Mouse (Mus musculus) liver, embryonic 16.5 days (tissue): ENCODE measurements around the gene Wap. TPM values are rescaled to one million over a fixed set of nuclear protein-coding genes. Genes with fewer than 3 reads are reported as not detected.

Experiments used
- ATAC-seq: fragments of 200-750 bp; cut with Nextera tagmentation; 2 replicates; pipeline ENCODE4 v1.8.0; 2017; ENCODE audit warnings: low read depth, mild to moderate bottlenecking, moderate number of reproducible peaks, moderate library complexity
- H3K27ac ChIP-seq: fragments of 300-500 bp; sonication (generic); 2 replicates; pipeline ENCODE4 v1.5.1; 2014; ENCODE audit warnings: mild to moderate bottlenecking, low read length
- H3K27me3 ChIP-seq: fragments of 300-500 bp; sonication (generic); 2 replicates; pipeline ENCODE4 v1.6.1; 2014; ENCODE audit warnings: low read depth, low read length, mixed read lengths; ENCODE audit not compliant: control insufficient read depth, insufficient read depth
- H3K36me3 ChIP-seq: fragments of 300-500 bp; sonication (generic); 2 replicates; pipeline ENCODE4 v1.6.1; 2014; ENCODE audit warnings: mild to moderate bottlenecking; ENCODE audit not compliant: control insufficient read depth, insufficient read depth
- H3K4me1 ChIP-seq: fragments of 300-500 bp; sonication (generic); 2 replicates; pipeline ENCODE4 v1.6.1; 2014; ENCODE audit warnings: low read depth, low read length, mixed read lengths; ENCODE audit not compliant: control insufficient read depth
- H3K4me2 ChIP-seq: fragments of 300-500 bp; sonication (generic); 2 replicates; pipeline ENCODE4 v1.6.1; 2014; ENCODE audit warnings: low read depth, low read length, mixed read lengths
- H3K4me3 ChIP-seq: fragments of 300-500 bp; sonication (generic); 2 replicates; pipeline ENCODE4 v1.5.1; 2014; ENCODE audit warnings: low read depth, mild to moderate bottlenecking, low read length
- H3K9ac ChIP-seq: fragments of 300-500 bp; sonication (generic); 2 replicates; pipeline ENCODE4 v1.6.1; 2014; ENCODE audit warnings: low read depth, low read length
- H3K9me3 ChIP-seq: fragments of 300-500 bp; sonication (generic); replicated peaks from 2 replicates; pipeline ENCODE4 v1.6.1; 2016; ENCODE audit warnings: low read length; ENCODE audit not compliant: control insufficient read depth
- WGBS: fragments of 180-500 bp; shearing (Covaris S2); extraction: QIAGEN DNeasy Blood & Tissue Kit; methylation state at CpG from one replicate; pipeline ENCODE4 v1.1.7; 2014; ENCODE audit not compliant: insufficient replicate concordance; 5-methylcytosine and 5-hydroxymethylcytosine counted together
- polyA plus RNA-seq: library from polyadenylated mRNA; unstranded; fragments of >200 nt; fragmentation: Nextera tagmentation; extraction: Ambion mirVana; gene quantifications from 2 replicates; pipeline ENCODE4 v1.2.1, GENCODE M21; 2015

Gene Wap
- polyA plus RNA-seq, 1 experiment from 2014 or later, result not detected

DNA sequence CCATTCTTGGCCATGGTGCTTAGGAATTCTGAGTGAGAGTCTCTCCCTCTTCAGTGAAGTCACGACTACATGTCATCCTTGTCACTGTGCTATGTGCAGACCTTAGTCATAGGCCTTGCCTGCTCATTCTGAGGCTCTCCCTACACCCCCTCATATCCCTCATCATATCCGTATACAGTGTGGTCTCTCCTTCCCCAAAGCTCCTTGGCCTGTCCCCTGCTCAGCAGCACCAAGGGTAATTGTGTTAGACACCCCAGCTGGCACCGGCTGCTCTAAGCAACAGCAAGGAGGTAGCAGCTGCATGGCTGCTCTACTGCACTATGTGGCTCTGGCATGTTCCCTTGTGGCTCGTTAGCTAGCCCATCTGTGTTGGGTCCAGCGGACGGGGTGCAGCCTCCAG lies 6.1 kb upstream of the Wap start:
- no peaks in the 10 kb centered on the region for H3K9me3 ChIP-seq
- no peak overlapping the region for H3K4me2 ChIP-seq
- ATAC-seq, result no peak
- H3K9ac ChIP-seq, result no peak overlapping the region
- H3K27ac ChIP-seq, result no peak overlapping the region
- H3K36me3 ChIP-seq, result no peaks in the 10 kb centered on the region
- H3K4me1 ChIP-seq, result no peaks in the 10 kb centered on the region
- H3K4me3 ChIP-seq, result no peak overlapping the region
- no peaks in the 10 kb centered on the region for H3K27me3 ChIP-seq
- 63% methylated on average over 6 of the region's 6 CpGs for WGBS

- Histone ChIP-seq H3K27ac (no peak overlapping the region), H3K4me2 (no peak overlapping the region), H3K4me3 (no peak overlapping the region), H3K9ac (no peak overlapping the region), H3K36me3 (no peaks in the 10 kb centered on the region), H3K9me3 (no peaks in the 10 kb centered on the region), H3K27me3 (no peaks in the 10 kb centered on the region), H3K4me1 (no peaks in the 10 kb centered on the region)
- 53% methylated on average over 6 of the region's 6 CpGs for WGBS
- ATAC-seq, result no peak
These were observed 635 bp upstream of the Wap start for GRCm38 (mm10) chr11:6639072-6639471.

GRCm38 (mm10) chr11:6636150-6636549 lies 2.3 kb downstream of the Wap start:
- ATAC-seq, result no peak
- no peaks in the 10 kb centered on the region for H3K27me3 ChIP-seq
- H3K9me3 ChIP-seq, result no peaks in the 10 kb centered on the region
- H3K27ac ChIP-seq, result no peak overlapping the region
- no peak overlapping the region for H3K4me2 ChIP-seq
- no peaks in the 10 kb centered on the region for H3K4me1 ChIP-seq
- H3K36me3 ChIP-seq, result no peaks in the 10 kb centered on the region
- H3K9ac ChIP-seq, result no peak overlapping the region
- no peak overlapping the region for H3K4me3 ChIP-seq
- WGBS, result 55% methylated on average over 8 of the region's 8 CpGs

GRCm38 (mm10) chr11:6629655-6630054 lies 8.8 kb downstream of the Wap start:
- no peak overlapping the region for H3K4me2 ChIP-seq
- no peak overlapping the region for H3K27ac ChIP-seq
- H3K4me3 ChIP-seq, result no peak overlapping the region
- no peaks in the 10 kb centered on the region for H3K9me3 ChIP-seq
- H3K27me3 ChIP-seq, result no peaks in the 10 kb centered on the region
- H3K4me1 ChIP-seq, result peaks cover 16% of the 10 kb centered on the region
- no peak for ATAC-seq
- no peak overlapping the region for H3K9ac ChIP-seq
- no peaks in the 10 kb centered on the region for H3K36me3 ChIP-seq

DNA sequence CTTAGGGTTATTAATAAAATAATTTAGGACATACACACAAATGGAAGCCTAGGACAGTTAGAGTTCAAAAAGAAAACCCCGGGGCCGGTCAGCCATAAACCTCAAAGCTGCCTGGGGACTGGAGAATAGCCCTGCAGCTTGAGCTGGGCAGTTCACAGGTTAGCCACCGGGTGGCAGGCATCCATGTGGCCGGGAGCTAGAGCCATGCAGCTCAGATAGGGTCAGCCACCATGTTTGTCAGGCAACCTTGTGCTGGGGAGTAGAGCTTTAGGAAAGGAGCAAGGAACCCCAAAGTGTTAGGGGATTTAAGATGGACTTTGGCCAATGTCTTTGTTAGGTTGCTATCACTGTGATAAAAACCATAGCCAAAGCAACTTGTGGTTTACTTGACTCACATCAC lies 9.9 kb downstream of the Wap start:
- no peak overlapping the region for H3K9ac ChIP-seq
- H3K4me1 ChIP-seq, result peaks cover 27% of the 10 kb centered on the region
- no peaks in the 10 kb centered on the region for H3K27me3 ChIP-seq
- no peaks in the 10 kb centered on the region; the same call in none of the 2 replicates for H3K36me3 ChIP-seq
- no peak overlapping the region for H3K4me2 ChIP-seq
- no peak overlapping the region for H3K4me3 ChIP-seq
- no peak for ATAC-seq
- H3K9me3 ChIP-seq, result no peaks in the 10 kb centered on the region
- 21% methylated on average over 4 of the region's 4 CpGs for WGBS
- H3K27ac ChIP-seq, result no peak overlapping the region

DNA sequence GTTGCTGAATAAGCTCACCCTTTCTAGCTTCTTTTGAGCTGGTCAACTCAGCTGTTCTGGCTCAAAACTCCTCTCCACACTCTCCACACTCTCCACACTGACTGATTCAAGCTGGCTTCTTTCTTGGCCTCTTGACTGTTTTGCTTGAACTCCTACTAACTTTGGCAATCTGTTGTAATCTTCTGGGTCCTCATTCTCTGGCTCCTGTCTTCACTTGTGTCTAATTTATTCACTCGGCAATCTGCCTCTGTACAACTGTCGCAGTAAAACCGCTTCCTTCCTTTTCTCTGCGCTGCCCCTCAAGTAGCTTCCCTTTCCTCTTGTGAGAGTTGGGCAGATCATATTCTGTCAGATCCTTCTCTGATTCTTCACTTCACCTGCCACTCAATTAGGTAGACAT lies 10.7 kb downstream of the Wap start:
- peak overlapping the region; percentile 69 for H3K27ac ChIP-seq
- no peak overlapping the region for H3K4me3 ChIP-seq
- no peak for ATAC-seq
- peaks cover 6% of the 10 kb centered on the region for H3K36me3 ChIP-seq
- H3K9me3 ChIP-seq, result no peaks in the 10 kb centered on the region
- no peak overlapping the region for H3K4me2 ChIP-seq
- H3K27me3 ChIP-seq, result no peaks in the 10 kb centered on the region
- H3K4me1 ChIP-seq, result peaks cover 32% of the 10 kb centered on the region
- H3K9ac ChIP-seq, result no peak overlapping the region
- WGBS, result 50% methylated on average over 4 of the region's 4 CpGs

GRCm38 (mm10) chr11:6626388-6626772 lies 12.1 kb downstream of the Wap start:
- Histone ChIP-seq H3K27me3 (no peaks in the 10 kb centered on the region), H3K9ac (peak overlapping the region; percentile 75), H3K4me3 (peak overlapping the region; percentile 87), H3K27ac (peak overlapping the region; percentile 89), H3K4me2 (peak overlapping the region; percentile 84), H3K9me3 (no peaks in the 10 kb centered on the region), H3K36me3 (peaks cover 12% of the 10 kb centered on the region), H3K4me1 (peaks cover 32% of the 10 kb centered on the region)
- peak; percentile 7 for ATAC-seq
- WGBS, result 6% methylated on average over 16 of the region's 16 CpGs

- peak; percentile 93 for ATAC-seq
- under 1% methylated on average over 66 of the region's 66 CpGs for WGBS
- Histone ChIP-seq H3K9me3 (no peaks in the 10 kb centered on the region), H3K27ac (peak within 1 kb of the TSS; percentile 89), H3K9ac (peak within 1 kb of the TSS; percentile 75), H3K27me3 (no peaks in the 10 kb centered on the region), H3K4me2 (peak within 1 kb of the TSS; percentile 84), H3K4me1 (peaks cover 32% of the 10 kb centered on the region), H3K4me3 (peak within 1 kb of the TSS; percentile 87), H3K36me3 (peaks cover 18% of the 10 kb centered on the region)
These were observed 12.7 kb downstream of the Wap start, which contains the start of gene Tbrg4 for GRCm38 (mm10) chr11:6625478-6626387. Tbrg4 (minus strand) TSS chr11:6626067.

DNA sequence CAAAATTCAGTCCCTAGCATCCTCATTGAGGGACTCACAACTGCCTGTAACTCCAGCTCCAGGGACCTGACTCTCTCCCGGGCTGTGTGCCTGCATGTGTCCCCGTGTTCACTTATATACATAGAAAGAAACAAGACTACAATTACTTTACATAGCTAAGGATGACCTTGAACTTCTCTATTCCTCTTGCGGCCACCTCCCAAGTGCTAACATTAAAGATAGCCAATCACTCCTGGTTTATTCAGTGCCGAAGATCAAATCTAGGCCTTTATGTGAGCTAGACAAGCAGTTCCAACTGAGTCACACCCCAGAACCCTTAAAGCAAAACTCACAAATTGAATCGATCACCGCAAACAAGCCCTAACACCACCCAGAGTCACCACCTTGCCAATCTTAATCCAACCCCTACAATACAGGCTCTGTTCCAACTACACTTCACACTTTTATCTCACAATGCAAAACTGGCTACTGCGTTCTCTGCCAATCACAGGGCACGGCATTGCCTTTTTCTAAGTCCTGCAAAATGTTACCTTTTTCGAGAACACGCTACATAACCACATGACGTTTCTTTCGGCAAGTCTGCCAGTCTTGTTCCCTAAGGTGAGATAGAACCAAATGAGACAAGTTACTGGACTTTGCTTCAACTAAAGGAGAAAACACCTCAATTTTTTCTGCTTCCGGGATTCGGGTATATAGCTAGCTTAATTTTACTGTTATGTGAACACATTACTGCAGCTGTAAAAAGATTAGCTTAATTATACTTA lies 13.6 kb downstream of the Wap start:
- peak overlapping the region; percentile 87 for H3K4me3 ChIP-seq
- no peak overlapping the region for H3K27ac ChIP-seq
- no peak for ATAC-seq
- no peaks in the 10 kb centered on the region for H3K9me3 ChIP-seq
- 31% methylated on average over 14 of the region's 14 CpGs for WGBS
- peak overlapping the region; percentile 64 for H3K4me2 ChIP-seq
- H3K4me1 ChIP-seq, result peaks cover 32% of the 10 kb centered on the region
- peaks cover 28% of the 10 kb centered on the region for H3K36me3 ChIP-seq
- no peaks in the 10 kb centered on the region for H3K27me3 ChIP-seq
- H3K9ac ChIP-seq, result peak overlapping the region; percentile 75
